Mouse (Mus musculus): Measurements from ENCODE around the gene Hnrnpf. TPM values are rescaled to one million over a fixed set of nuclear protein-coding genes. Genes with fewer than 3 reads are reported as not detected.
A peak's percentile ranks its signal among the peaks of the same experiment; 100 is the strongest.

Gene Hnrnpf
- total RNA-seq, 2 experiments from 2014 or later = 193 to 194 TPM

DNA sequence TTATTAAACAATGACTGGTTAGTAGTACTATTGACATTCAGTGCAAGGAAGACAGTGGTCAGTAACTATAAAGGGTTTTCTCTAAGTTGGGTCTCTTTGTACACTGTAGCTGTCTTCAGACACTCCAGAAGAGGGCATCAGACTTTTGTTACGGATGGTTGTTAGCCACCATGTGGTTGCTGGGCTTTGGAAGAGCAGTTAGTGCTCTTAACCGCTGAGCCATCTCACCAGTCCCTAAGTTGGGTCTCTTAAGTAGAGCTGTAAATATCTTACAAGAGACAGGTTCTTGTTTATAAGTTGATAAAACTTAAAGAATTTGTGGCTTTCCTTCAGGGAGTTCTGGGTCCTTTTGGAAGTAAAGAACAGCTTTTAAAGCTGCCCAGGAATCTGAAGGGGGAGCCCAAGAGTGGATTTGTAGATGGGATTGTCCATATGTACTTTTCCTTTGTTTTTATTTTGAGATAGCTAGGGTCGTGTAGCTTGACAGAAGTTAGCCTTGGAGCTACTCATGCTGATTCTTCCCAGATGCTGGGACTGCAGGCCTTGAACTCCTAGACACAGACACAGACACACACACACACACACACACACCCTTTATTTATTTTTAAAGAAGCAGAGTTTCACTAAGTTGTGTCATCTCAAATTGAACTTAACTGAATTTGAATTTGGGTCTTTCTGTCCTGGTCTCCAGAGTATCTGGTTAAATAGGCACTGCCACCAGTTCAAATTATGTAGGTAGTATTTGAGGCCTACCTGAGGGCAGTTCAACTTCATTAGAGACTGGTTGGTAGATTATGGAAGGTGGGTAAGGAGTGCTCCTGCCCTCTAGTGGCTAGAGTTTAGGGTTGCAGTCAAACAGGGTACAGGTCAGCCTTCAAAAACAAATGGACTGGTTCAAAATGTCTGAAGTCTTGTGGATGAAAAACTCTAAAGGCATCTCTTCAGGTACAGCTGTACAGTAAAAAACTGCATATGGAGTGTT lies 20.8 kb downstream of the Hnrnpf start:
- peak; percentile 47 to 60 for DNase-seq

DNA sequence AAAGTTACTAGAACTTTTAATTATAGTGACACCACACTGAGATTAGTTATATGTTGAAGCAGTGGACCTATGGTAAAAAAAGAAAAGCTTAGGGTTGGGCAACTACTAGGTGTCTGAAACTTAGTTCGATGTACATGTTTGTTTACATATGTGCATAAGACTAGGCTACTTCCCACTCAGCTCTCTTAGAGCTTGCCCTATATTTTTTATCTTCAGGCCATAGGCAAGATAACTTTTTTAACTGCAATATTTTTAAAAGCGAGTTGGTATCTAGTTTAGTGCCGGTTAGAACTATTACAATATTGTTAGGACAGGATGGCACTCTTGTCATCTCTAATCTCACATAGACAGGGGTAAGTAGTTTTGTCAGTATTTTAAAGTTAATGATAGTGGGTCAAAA lies 21.9 kb downstream of the Hnrnpf start:
- DNase-seq = no peak

DNA sequence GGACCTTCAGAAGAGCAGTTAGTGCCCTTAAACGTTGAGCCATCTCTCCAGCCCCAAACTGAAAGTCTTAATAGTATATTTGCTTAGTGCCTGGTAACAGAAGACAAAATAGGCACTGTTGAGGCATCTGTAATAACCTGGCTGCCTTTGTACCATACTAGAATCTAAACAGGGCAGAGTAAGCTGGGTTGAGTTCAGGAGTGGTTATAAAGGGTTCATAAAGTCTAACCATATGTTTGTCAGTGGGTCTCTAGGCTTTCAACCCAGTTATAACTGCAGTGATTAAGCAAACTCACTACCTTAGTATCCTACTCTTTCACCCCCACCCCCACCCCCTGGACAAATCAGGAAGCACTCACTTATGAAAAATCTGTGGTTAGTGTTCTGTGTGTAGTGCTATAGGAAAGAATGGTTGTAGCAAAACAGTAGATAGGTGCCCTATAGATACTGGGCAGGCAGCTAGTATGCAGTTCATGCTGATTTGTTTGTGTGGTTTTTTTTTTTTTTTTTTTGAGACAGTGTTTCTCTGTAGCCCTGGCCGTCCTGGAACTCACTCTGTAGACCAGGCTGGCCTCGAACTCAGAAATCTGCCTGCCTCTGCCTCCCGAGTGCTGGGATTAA lies 26.9 kb downstream of the Hnrnpf start:
- no peak for DNase-seq

GRCm38 (mm10) chr6:117927955-117928354 lies 27.8 kb downstream of the Hnrnpf start:
- DNase-seq = no peak

DNA sequence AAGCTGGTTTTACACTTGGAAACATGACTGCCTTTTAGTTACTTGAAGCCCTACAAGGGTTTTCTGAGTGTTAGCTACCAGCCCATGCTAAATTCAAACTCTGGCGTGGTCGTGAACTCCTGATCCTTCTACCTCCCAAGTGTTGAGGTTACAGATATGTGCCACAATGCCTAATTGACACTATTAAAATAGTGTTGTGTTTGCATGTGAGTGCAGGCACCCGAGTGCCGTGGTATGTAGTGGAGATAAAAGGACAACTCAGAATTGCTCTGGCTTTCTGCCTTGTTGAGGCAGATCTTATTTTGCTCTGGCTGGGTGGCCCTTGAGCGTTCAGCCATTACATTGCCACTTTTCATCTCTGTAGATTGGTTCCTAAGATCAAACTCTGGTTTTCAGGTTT lies 28.6 kb downstream of the Hnrnpf start:
- DNase-seq = no peak

- DNase-seq = no peak
Observed at GRCm38 (mm10) chr6:117929945-117930655, 30.0 kb downstream of the Hnrnpf start.

GRCm38 (mm10) chr6:117932325-117933051 lies 32.4 kb downstream of the Hnrnpf start:
- DNase-seq = no peak

DNA sequence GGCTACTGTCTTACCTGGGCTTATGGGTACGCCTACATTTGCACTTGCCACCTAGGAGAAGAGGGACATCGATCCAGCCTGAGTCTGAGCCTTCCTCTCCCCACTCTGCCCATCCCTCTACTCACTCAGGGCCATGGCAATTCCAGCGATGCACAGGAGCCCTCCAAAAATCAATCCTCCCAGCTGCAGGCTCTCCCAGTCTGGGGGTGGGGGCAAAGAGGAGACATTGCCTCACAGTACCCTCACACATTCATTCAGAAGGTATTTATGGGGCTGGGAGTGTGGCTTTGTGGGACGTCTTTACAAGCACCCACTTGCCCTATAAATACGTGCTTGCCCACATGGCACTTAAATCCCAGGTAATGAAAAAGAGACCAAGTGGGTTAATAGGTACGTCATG lies 34.2 kb downstream of the Hnrnpf start:
- DNase-seq = no peak

DNA sequence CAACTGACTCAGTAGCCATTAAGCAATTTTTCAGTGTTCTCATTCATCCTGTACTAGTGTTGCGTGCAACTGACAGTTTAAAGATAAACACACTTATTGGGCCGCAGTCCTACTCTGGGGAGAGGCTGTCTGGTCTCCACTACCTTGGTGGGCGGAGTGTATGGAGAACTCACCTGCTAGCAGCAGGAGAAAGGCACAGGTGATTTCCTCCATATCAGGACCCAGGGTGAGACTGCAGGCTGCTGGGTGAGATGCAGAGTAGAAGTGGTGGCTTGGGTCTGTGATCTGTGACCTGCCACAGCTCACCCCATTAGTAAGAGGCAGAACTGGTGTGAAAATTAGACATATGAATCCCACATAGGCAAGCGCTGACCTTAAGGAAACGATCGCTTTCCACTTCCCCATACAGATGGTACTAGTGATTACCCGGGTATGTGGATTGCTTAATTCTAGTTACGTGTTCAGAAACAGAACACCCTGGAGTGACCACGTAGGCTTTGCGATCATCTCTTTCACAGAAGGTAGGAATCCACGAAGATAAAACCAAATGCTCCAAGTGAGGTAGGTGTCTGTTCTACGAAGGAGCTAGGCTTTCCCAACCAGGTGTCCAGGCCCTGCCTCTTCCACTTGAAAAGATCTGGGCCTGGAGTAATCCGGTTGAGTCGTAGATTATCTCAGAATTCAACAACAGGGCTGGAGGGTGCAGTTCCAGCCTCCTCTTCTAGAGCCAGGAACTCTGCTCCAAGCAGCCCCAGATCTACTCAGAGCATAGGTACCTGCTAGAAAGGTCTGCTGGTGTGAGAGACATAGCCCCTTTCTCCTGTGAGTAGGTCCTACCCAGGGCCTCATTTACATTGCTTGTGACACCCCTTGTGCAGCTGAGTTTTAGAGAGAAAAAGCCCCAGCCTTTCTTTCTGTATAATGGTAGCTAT lies 35.8 kb downstream of the Hnrnpf start:
- DNase-seq = no peak

DNA sequence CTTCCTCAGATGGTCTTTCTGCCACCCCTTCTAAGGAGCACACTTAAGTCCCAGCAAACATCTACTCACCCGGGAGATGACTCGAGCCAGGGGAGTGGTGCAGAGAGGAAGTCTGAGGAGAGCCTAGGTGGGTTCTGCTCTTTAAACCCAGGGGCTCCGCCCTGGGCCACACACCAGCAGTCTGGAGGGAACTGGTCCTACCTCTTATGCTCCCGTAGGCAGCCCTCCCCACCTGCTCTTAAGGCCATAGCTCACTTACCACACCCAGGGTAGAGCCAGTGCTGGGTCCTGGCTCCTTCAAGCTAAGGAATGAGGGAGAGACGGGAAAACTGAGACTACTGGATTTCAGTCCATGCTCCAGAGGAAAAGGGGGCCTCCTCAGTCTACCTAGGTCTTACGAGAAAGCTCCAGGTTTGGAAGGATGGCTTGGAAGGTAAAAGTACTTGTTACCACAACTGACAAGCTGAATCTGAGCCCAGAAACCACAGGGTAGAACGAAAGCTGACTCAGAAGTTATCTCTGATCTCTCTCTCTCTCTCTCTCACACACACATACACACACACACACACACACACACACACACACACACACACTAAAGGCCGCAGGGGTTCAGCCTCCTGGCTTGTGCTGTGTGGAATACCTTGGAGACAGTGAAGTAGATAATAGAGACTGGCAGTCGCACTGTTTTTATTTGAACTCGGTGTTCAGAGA lies 37.3 kb downstream of the Hnrnpf start, which contains the start of gene Fxyd4:
Gene Fxyd4, minus strand, starts transcription at position 471 of the 711 bp plus-strand sequence.
- no peak for DNase-seq

DNA sequence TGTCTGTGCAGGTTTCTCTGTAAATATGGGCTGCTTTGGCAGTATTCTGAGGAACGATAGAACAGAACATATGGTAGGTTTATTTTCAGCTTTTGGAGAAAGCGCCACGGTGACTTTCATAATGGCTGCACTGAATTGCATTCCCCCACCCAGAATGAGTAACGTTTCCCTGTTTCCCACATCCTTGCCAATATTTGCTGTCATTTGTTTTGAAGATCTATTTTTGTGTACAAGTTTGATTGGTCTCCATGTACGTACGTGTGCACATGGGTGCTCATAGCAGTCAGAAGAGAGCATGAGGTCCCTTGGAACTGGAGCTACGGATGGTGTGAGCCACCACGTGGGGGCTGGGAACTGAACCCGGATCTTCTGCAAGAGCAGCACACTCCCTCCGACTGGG lies 38.8 kb downstream of the Hnrnpf start:
- no peak for DNase-seq

DNA sequence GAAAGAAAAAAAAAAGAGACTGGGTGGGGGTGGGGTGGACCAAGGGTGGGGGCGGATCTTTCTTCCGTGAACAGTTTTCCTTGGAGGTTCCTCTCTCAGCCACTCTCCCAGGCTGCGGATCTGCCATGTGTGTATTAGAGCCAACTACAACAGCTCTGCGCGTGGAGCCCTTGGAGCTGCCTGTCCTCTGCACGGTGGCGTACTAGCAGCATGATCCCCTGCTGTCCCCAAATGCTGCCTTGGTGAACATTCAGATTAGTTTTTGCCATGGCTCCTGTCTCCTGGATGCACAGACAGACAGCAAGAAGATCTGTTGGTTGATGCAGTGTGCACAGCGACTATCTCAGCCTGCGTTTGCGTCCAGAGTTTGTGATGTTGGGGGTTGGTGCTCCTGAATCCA lies 42.6 kb downstream of the Hnrnpf start:
- no peak for DNase-seq

- DNase-seq = no peak
Observed at GRCm38 (mm10) chr6:117943899-117944298, 43.8 kb downstream of the Hnrnpf start.

DNA sequence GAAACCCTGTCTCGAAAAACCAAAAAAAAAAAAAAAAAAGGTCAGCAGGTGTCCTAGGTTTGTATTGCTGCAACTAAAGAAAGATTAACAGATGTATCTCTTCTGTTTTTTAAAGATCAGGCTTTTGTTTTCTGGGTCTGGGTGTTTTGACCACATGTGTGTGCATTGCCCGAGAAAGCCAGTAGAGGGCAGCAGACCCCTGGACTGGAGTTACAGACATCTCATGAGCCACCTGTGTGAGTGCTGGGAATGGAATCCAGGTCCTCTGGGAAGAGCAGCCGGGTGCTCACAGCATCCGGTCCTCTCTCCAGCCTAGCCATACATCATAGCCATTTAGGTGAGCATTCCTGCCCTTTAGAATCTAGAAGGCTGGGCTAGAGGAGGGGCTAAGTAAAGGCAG lies 52.2 kb downstream of the Hnrnpf start:
- no peak for DNase-seq

GRCm38 (mm10) chr6:117956161-117956560 lies 56.0 kb downstream of the Hnrnpf start:
- DNase-seq = no peak

GRCm38 (mm10) chr6:117956851-117957501 lies 56.9 kb downstream of the Hnrnpf start:
- DNase-seq = peak in 1 of 2 experiments; percentile 7

- no peak for DNase-seq
Observed at GRCm38 (mm10) chr6:117963201-117963600, 63.1 kb downstream of the Hnrnpf start.

DNA sequence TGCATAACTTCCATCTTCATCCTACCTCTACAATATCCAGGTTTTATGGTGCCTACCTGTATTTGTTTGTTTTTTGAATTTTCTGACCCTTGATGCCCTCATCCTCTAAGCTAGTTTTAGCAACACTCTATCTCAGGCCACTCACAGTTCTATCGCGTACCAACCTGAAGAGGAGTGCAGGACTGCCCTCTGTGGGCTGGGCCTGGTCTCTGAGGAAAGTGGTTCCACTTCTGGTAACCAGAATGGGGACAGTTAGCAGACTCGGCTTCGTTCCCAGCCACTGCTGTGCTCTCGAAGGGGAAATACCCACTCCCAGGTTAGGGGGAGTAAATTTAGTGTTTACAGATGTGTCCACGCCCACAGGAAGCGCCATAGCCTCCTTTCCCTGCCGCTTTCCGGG lies 66.6 kb downstream of the Hnrnpf start:
- peak in 1 of 2 experiments; percentile 12 for DNase-seq
